Mouse (Mus musculus) lung, embryonic 16.5 days (tissue): Measurements from ENCODE around the gene Mex3a. TPM values are rescaled to one million over a fixed set of nuclear protein-coding genes. Genes with fewer than 3 reads are reported as not detected.

Experiments
- ATAC-seq: fragments of 200-750 bp; cut with Nextera tagmentation; 2 replicates; pipeline ENCODE4 v1.8.0; 2017; ENCODE audit warnings: low read depth, mild to moderate bottlenecking, moderate library complexity
- H3K27ac ChIP-seq: fragments of 300-500 bp; sonication (generic); 2 replicates; pipeline ENCODE4 v1.5.1; 2014; ENCODE audit warnings: mild to moderate bottlenecking, control low read depth, low read length
- H3K27me3 ChIP-seq: fragments of 300-500 bp; sonication (generic); 2 replicates; pipeline ENCODE4 v1.6.1; 2014; ENCODE audit warnings: low read depth, low read length, mixed read lengths; ENCODE audit not compliant: control insufficient read depth, insufficient read depth
- H3K36me3 ChIP-seq: fragments of 300-500 bp; sonication (generic); 2 replicates; pipeline ENCODE4 v1.6.1; 2014; ENCODE audit warnings: low read length; ENCODE audit not compliant: control insufficient read depth, insufficient read depth
- H3K4me1 ChIP-seq: fragments of 300-500 bp; sonication (generic); replicated peaks from 2 replicates; pipeline ENCODE4 v1.6.1; 2014; ENCODE audit warnings: low read length, mixed read lengths; ENCODE audit not compliant: control insufficient read depth, insufficient read depth
- H3K4me2 ChIP-seq: fragments of 300-500 bp; sonication (generic); 2 replicates; pipeline ENCODE4 v1.6.1; 2014; ENCODE audit warnings: low read depth, low read length, control low read depth
- H3K4me3 ChIP-seq: fragments of 300-500 bp; sonication (generic); 2 replicates; pipeline ENCODE4 v1.5.1; 2014; ENCODE audit warnings: mild to moderate bottlenecking, low read length, control low read depth
- H3K9ac ChIP-seq: fragments of 300-500 bp; sonication (generic); 2 replicates; pipeline ENCODE4 v1.6.1; 2014; ENCODE audit warnings: low read length, control low read depth
- H3K9me3 ChIP-seq: fragments of 300-500 bp; sonication (generic); 2 replicates; pipeline ENCODE4 v1.6.1; 2016; ENCODE audit warnings: low read length; ENCODE audit not compliant: control insufficient read depth
- WGBS: fragments of 180-500 bp; shearing (Covaris S2); extraction: QIAGEN DNeasy Blood & Tissue Kit; methylation state at CpG from one replicate; pipeline ENCODE4 v1.1.7; 2014; 5-methylcytosine and 5-hydroxymethylcytosine counted together
- polyA plus RNA-seq: library from polyadenylated mRNA; unstranded; fragments of >200 nt; fragmentation: Nextera tagmentation; extraction: Ambion mirVana; gene quantifications from 2 replicates; pipeline ENCODE4 v1.2.1, GENCODE M21; 2015

Gene Mex3a
- polyA plus RNA-seq, 1 experiment from 2014 or later = 13.5 TPM

GRCm38 (mm10) chr3:88546674-88547418 is 14.7 kb downstream of the Mex3a start:
- Histone ChIP-seq H3K27ac (no peak overlapping the region), H3K4me2 (peak overlapping the region; percentile 17; the same call in 1 of the 2 replicates), H3K4me3 (no peak overlapping the region), H3K4me1 (peaks cover 6% of the 10 kb centered on the region), H3K9ac (no peak overlapping the region), H3K36me3 (no peaks in the 10 kb centered on the region), H3K9me3 (no peaks in the 10 kb centered on the region), H3K27me3 (no peaks in the 10 kb centered on the region)
- ATAC-seq = peak; percentile 29; the same call in 1 of the 2 replicates
- WGBS = 61% methylated on average over 6 of the region's 6 CpGs

- Histone ChIP-seq H3K4me2 (peak within 1 kb of the TSS; percentile 49), H3K4me1 (peaks cover 9% of the 10 kb centered on the region), H3K27me3 (no peaks in the 10 kb centered on the region), H3K4me3 (peak within 1 kb of the TSS; percentile 26), H3K36me3 (no peaks in the 10 kb centered on the region), H3K27ac (peak within 1 kb of the TSS; percentile 81), H3K9ac (peak within 1 kb of the TSS; percentile 51; the same call in 1 of the 2 replicates), H3K9me3 (no peaks in the 10 kb centered on the region)
- peak; percentile 21 for ATAC-seq
- WGBS = 38% methylated on average over 18 of the region's 18 CpGs
These were observed 16.2 kb downstream of the Mex3a start, which contains the start of gene Rab25 for GRCm38 (mm10) chr3:88548180-88548917. Rab25 (minus strand) TSS chr3:88548300.

GRCm38 (mm10) chr3:88551586-88551985 is 19.4 kb downstream of the Mex3a start:
- H3K9ac ChIP-seq = peak overlapping the region; percentile 82
- 80% methylated on average over 4 of the region's 4 CpGs for WGBS
- H3K36me3 ChIP-seq = peaks cover 10% of the 10 kb centered on the region

GRCm38 (mm10) chr3:88552082-88552645 is 20.0 kb downstream of the Mex3a start:
- Histone ChIP-seq H3K9ac (peak overlapping the region; percentile 82), H3K4me2 (peak overlapping the region; percentile 76), H3K27ac (peak overlapping the region; percentile 94), H3K27me3 (no peaks in the 10 kb centered on the region), H3K4me1 (peaks cover 23% of the 10 kb centered on the region), H3K9me3 (no peaks in the 10 kb centered on the region), H3K4me3 (peak overlapping the region; percentile 76), H3K36me3 (peaks cover 13% of the 10 kb centered on the region)
- WGBS = 16% methylated on average over 16 of the region's 16 CpGs
- no peak for ATAC-seq

More at GRCm38 (mm10) chr3:88551586-88551985, 19.4 kb downstream of the Mex3a start:
- Histone ChIP-seq H3K9me3 (no peaks in the 10 kb centered on the region), H3K4me1 (peaks cover 23% of the 10 kb centered on the region), H3K27me3 (no peaks in the 10 kb centered on the region), H3K27ac (no peak overlapping the region), H3K4me3 (peak overlapping the region; percentile 76), H3K4me2 (peak overlapping the region; percentile 76)
- no peak for ATAC-seq

GRCm38 (mm10) chr3:88552676-88553524 is 20.7 kb downstream of the Mex3a start, which contains the start of gene Lamtor2:
Lamtor2 (minus strand) TSS chr3:88553074.
- H3K4me3 ChIP-seq = peak within 1 kb of the TSS; percentile 76
- peak; percentile 91 for ATAC-seq
- peak within 1 kb of the TSS; percentile 99 for H3K27ac ChIP-seq
- under 1% methylated on average over 48 of the region's 48 CpGs for WGBS
- no peaks in the 10 kb centered on the region for H3K27me3 ChIP-seq
- peaks cover 13% of the 10 kb centered on the region for H3K36me3 ChIP-seq
- peak within 1 kb of the TSS; percentile 76 for H3K4me2 ChIP-seq
- no peaks in the 10 kb centered on the region for H3K9me3 ChIP-seq
- H3K9ac ChIP-seq = peak within 1 kb of the TSS; percentile 95
- peaks cover 23% of the 10 kb centered on the region for H3K4me1 ChIP-seq

GRCm38 (mm10) chr3:88553525-88553879 is 21.3 kb downstream of the Mex3a start, which contains the start of gene Ubqln4:
Ubqln4 (plus strand) TSS chr3:88553758.
- peak within 1 kb of the TSS; percentile 99 for H3K27ac ChIP-seq
- H3K4me1 ChIP-seq = peaks cover 23% of the 10 kb centered on the region
- H3K4me3 ChIP-seq = peak within 1 kb of the TSS; percentile 76
- WGBS = under 1% methylated on average over 18 of the region's 37 CpGs
- peak within 1 kb of the TSS; percentile 76 for H3K4me2 ChIP-seq
- no peaks in the 10 kb centered on the region for H3K9me3 ChIP-seq
- peak within 1 kb of the TSS; percentile 95 for H3K9ac ChIP-seq
- peaks cover 19% of the 10 kb centered on the region for H3K36me3 ChIP-seq
- no peaks in the 10 kb centered on the region for H3K27me3 ChIP-seq
- ATAC-seq = peak; percentile 90

GRCm38 (mm10) chr3:88553880-88554586 is 21.8 kb downstream of the Mex3a start:
- peaks cover 23% of the 10 kb centered on the region for H3K4me1 ChIP-seq
- no peaks in the 10 kb centered on the region for H3K27me3 ChIP-seq
- H3K9ac ChIP-seq = peak overlapping the region; percentile 95
- peak overlapping the region; percentile 76 for H3K4me3 ChIP-seq
- H3K9me3 ChIP-seq = no peaks in the 10 kb centered on the region
- H3K36me3 ChIP-seq = peaks cover 22% of the 10 kb centered on the region
- WGBS = under 1% methylated on average over 41 of the region's 41 CpGs
- ATAC-seq = peak; percentile 32
- peak overlapping the region; percentile 93 for H3K27ac ChIP-seq
- H3K4me2 ChIP-seq = peak overlapping the region; percentile 76

- Histone ChIP-seq H3K4me1 (peaks cover 23% of the 10 kb centered on the region), H3K4me3 (no peak overlapping the region), H3K36me3 (peaks cover 32% of the 10 kb centered on the region), H3K9me3 (no peaks in the 10 kb centered on the region), H3K9ac (no peak overlapping the region), H3K27ac (no peak overlapping the region), H3K4me2 (no peak overlapping the region; the same call in 1 of the 2 replicates), H3K27me3 (no peaks in the 10 kb centered on the region)
- WGBS = 76% methylated on average over 5 of the region's 5 CpGs
- no peak for ATAC-seq
These were observed 22.9 kb downstream of the Mex3a start for GRCm38 (mm10) chr3:88555069-88555605.
